Mouse (Mus musculus): ENCODE measurements at regions not wholly inside any gene's neighbourhood (a gene's known extent, or its start where the extent isn't known, plus 50 kb on each side); places are given as distances from the start of the nearest gene placed in this dataset.

DNA sequence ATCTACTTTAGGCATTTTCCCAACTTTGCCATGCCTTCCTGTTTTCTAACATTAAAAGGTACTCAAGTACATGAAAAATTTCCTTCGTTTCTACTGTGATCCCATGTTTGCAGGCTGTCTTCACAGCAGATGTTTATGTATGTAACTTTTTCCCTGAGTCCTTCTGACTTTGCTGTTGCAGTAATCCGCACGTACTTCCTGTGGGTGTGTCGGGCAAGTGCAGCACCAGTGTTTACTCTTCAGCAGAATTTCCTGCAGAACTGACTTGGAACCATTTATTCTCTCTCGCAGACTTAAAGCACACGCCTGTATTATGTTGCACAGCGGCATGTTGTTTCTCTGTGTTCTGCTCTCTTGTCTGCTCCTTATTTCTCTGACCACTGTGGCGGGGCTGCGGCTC is 120.4 kb upstream of the A230072I06Rik start:
- no peak for TF ChIP-seq CTCF (IDR thresholded peaks at IDR 0.05; ENCODE audit: low read depth)
- TF ChIP-seq EP300 (IDR thresholded peaks at IDR 0.05; ENCODE audit: low read depth), result no peak
